Mouse (Mus musculus) lung, postnatal 25 days (tissue): ENCODE measurements at regions not wholly inside any gene's neighbourhood (a gene's known extent, or its start where the extent isn't known, plus 50 kb on each side); places are given as distances from the start of the nearest gene placed in this dataset.
A peak's percentile ranks its signal among the peaks of the same experiment; 100 is the strongest.

Experiments
- DNase-seq: peaks from one replicate; pipeline ENCODE4 v3.0.0; 2022; ENCODE audit warnings: low spot score

DNA sequence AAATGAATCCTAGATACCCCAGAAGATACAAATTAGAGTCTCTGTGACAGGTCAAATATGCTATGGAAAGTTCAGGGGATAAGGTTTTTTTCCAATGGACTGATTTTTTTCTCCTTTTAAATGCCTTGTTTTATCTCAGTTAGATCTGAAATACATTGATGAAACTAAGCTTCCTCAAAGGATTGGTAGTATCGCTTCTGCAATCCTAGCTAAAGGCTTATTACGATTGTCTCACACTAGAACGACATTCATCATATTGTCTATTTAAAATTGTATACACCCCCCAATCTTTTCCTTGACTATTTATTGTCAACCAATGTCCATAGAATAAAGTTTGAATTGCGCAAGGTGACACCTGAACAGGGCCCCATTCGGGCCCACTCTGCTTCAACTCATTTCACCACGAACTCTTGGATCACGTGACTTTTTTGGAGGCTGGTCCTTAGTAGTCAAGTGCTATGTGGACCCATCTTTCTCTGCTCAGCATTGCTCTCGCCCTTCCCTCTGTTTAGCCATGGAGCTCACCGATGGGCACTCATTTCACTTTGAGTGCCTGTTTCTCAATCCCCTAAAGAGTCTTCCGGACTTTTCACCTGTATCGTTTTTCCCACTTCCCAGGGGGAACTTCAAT, 85.6 kb upstream of the Ednrb start:
- DNase-seq = no peak

DNA sequence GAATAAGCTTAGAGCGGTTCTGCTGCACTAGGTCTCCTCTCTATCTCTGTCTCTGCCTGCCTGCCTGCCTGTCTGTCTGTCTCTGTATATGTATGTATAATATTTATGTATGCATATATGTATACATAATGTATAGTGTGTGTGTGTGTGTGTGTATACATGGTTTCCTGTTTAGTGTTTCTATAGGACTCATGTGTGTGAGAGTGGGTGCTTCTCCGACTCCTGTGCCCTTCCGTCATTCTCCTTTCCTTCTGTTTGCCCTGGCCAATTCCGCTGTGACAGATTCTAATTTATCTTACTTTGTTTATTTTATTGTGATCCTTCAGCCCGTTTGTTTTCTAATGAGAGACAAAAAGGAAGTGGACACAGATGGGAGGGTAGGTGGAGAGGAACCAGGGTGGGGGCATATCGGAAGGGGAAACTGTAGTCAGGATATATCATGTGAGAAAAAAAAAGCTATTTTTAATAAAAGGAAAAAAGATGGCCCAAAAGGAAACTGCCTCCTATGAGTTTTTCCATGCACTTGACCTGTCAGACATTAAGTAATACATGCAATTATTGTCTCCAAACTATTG, 85.0 kb upstream of the Ednrb start:
- no peak for DNase-seq

DNA sequence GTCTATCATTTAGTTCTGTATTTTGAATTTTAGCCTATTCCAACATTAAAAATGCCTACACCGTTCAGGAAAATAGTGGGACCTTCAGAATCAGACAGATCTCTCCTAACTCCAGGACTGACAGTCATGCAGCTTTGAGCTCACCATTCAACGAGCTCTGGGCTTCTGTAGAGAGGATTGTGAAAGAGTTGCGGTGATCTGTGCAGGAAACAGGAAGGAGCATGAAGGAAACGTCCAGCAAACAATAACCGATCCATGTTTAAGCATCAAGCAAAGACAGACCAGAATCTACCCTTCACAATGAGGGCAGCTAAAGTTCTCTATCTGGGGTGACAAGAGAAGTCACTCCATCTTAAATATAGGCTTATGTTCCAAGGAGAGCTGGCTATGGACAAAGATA, 76.0 kb upstream of the Ednrb start:
- no peak for DNase-seq

DNA sequence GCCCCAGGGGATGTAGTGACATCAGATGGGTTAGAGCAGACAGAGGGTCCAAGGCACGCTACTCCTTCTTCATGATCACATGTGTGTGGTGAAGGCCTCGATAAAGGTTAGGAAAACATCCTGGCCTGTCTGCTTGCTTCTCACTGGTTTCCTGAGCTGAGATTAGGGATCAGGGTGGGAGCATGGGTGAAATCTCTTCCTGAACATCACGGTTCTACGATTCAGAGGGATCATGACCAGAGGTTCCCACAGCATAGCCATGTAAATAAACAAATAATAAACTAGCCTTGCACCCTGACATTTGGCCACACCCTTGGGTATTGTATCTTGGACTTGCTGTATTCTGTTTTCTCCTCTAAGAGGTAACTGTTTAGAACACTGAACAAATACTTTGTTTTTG, 75.2 kb upstream of the Ednrb start:
- no peak for DNase-seq

DNA sequence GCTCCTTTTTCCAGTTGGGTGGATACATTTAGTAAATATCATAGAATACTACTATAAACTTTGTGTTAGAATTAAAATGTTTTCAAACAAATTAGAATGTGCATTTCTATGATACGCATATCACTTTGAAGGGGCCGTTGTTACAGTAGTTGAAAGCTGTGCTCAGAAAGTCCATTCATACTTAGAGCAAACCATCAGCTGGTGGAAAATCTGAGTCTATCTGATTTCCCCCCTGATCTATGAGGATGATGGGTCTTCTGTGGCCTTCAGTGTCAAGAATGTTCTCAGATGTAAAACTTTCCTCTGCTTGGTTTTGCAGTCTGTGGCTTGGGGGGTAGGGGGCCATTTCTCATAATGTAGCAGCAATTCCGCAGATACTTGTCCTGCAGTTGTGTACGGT, 69.3 kb upstream of the Ednrb start:
- no peak for DNase-seq

DNA sequence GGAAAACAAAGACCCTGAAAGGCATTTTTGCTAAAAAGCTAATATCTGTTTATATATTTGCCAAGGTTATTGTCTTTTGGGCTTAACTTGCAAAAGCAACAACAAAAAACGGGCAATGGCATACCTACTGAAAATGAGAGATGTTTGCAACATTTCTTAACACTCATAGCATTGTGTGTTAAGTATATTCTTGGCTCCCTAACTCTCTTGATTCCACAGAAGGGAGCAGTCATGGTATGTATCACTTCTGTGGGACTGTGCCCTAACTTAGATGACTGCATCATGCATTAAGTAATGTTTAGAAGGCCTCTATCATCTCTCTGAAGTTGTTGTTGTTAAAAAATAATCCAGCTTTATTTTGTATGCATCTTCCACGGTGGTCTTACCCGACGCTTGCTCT, 67.5 kb upstream of the Ednrb start:
- DNase-seq = no peak

DNA sequence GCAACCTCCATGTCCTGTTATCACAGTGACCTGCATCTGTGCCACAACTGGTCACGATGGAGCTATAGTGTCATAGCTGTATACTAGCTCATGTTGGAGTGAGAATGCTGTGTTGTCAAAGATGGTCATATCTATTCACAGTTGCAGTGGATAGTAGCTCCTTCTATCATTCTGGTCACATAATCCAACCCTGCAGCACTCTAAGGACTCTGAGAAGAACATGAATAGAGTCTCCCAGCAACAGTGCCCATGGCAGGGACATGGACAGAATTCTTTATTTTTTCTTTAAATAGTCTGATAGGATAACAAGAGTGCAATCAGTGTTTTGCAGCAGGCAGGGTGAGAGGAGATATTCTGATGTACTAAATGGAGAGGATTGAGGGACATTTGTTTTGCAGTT, 67.1 kb upstream of the Ednrb start:
- no peak for DNase-seq

DNA sequence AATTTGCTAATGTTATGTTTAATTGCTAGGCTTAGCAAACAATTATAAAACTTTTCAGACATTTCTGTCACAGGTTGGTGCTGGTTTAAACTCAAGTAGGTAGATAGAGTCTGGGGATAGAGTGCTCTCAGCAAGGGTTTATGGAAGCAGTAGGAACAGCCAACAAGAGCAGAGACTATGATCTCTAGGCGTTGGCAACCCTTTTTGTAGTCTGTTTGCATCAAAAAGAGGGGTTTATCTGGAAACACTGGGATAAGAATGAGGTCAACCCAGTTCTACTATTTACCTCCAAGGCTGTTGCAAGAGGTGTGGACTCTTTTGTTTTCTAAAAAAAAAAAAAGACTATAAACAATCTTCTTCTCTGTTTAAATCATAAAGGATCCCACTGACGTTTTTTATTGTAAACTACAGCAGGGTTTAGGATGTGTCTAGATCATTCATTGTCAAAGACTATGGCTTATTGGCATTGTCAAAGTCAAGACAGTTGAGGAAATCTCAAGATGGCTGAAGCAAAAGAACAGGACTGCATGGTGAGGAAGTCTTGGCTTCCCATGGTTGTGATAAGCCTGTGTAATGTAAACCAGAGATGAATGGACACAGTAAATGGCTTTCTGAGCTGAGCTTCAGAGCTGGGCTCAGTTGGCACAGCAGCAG, 62.3 kb upstream of the Ednrb start:
- DNase-seq = no peak

DNA sequence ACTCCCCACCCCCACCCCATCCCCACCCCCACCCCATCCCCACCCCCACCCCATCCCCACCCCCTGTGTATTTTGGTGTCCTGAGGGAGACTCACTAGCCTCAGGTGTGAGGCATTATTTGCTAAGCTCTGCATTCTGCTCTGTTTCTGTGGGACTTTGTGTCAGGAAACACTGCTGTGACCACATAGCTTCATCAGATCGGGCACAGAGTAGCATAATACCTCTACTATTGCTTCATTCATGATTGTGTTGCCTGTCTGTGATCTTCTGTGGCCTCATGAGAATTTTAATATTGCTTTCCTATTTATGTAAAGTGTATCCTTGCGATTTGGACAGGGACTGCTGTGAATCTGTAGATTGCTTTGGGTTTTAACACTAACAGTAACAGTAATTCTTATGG, 56.6 kb upstream of the Ednrb start:
- DNase-seq = no peak

DNA sequence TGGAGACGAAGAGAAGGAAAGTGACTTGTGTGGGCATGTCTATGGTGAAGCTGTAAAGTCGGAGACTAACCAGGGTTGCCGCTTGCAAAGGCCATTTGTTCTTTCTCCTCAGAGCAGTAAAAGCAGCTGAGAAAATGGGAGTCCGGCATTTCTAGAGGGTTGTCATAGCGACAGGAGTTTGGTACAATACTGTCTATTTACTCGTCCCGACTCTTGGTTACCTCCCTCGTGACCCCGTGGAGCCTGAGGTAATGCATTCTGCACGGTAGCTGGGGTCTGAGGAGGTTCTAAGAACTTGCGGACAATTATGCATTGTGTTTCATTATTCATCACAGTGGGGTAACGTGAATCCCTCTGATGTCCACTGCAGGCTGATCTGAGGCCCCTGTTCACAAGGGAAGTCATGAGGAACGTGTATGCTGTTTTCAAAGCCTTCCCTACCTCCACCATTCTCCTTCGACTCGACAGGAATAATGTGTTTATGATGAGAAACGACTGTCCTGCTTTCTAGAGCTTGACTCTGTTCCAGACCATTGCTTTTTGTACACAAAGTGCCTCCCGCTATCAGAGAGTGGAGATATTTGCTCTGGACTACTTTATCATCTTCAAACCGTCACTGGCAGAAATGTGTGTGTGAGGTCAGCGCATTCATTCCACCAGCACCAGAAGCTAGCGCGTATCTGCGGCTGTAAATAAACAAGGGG, 55.1 kb upstream of the Ednrb start:
- peak; percentile 45 for DNase-seq

DNA sequence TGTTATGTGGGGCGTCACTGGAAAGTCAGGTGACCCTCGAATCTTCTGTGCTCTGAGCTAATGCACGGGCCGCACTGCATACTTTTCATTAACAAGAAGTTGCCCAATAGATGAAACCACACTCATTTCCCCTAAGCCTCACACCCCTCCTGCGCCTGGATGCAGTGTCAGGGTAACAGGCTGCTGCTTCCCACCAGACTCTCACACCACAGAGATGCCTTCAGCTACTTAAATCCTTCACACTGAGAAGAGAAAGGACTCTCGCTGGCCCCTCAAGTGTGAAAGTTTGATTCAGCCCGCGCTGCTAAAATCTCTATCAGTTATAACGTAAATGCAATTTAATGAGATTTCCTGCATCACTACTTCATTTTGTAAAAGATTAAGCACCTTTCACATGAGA, 54.5 kb upstream of the Ednrb start:
- DNase-seq = no peak

DNA sequence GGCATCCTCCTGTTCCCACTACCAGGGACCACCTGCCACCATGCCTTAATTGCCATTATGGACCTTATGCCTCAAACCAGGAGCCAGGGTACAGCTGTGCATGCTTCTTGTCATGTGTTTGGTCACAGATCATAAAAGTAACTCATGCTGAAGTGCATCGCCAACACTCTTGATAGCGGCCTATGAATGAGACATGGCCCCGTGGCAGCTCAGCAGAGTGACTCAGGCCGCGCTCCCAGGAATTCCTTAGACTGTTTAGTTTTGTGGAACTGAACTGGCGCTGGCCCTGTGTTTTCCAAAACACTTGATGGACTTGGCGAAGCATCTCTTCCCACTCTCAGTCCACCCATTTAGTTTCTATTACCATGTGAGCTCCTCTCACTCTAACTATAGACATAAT, 51.1 kb upstream of the Ednrb start:
- DNase-seq = no peak
